Mouse (Mus musculus): ENCODE measurements around the gene Nfyc.

- TF ChIP-seq CTCF (IDR thresholded peaks at IDR 0.05; ENCODE audit: extremely low read depth, insufficient read length, insufficient replicate concordance, low read depth, low read length): no peak
- no peak for TF ChIP-seq POLR2A (IDR thresholded peaks at IDR 0.05; ENCODE audit: low read depth, low read length)
Measured at GRCm38 (mm10) chr4:120854588-120855319, 23.4 kb upstream of the Nfyc start, which contains the start of gene Rims3.
